Mouse (Mus musculus): Measurements from ENCODE around the gene Amd1. TPM values are rescaled to one million over a fixed set of nuclear protein-coding genes. Genes with fewer than 3 reads are reported as not detected.

Amd1 gene
- 73.2 and 85.1 TPM in 2 replicates for polyA plus RNA-seq (2016; fragmentation: Nextera tagmentation; extraction: Ambion mirVana)

GRCm38 (mm10) chr10:40302140-40302985 is at the start of gene Amd1:
Gene Amd1 (minus strand): TSS chr10:40302186.
- peak within 1 kb of the TSS; percentile 98 for H3K4me3 ChIP-seq
- H3K9me3 ChIP-seq (replicated peaks): no peaks in the 10 kb centered on the region; the same call in 1 of the 2 replicates
- no peaks in the 10 kb centered on the region for H3K27me3 ChIP-seq (ENCODE audit: low read depth, poor library complexity, severe bottlenecking)
- H3K4me1 ChIP-seq: peaks cover 38% of the 10 kb centered on the region
- DNase-seq (ENCODE audit: low spot score): peak; percentile 99
- under 1% methylated on average over 55 of the region's 55 CpGs for WGBS
- peaks cover 22% of the 10 kb centered on the region for H3K36me3 ChIP-seq
- H3K27ac ChIP-seq (replicated peaks): peak within 1 kb of the TSS; percentile 98

- H3K4me3 ChIP-seq: peak overlapping the region; percentile 85
- no peak overlapping the region for H3K27ac ChIP-seq (replicated peaks)
- no peaks in the 10 kb centered on the region for H3K9me3 ChIP-seq (replicated peaks)
- H3K36me3 ChIP-seq: no peaks in the 10 kb centered on the region
- DNase-seq (ENCODE audit: low spot score): no peak
- peaks cover 24% of the 10 kb centered on the region for H3K4me1 ChIP-seq
- 80% methylated on average over 4 of the region's 4 CpGs for WGBS
- H3K27me3 ChIP-seq (ENCODE audit: low read depth, poor library complexity, severe bottlenecking): no peaks in the 10 kb centered on the region
Measured at GRCm38 (mm10) chr10:40351156-40351555, 49.2 kb upstream of the Amd1 start.

DNA sequence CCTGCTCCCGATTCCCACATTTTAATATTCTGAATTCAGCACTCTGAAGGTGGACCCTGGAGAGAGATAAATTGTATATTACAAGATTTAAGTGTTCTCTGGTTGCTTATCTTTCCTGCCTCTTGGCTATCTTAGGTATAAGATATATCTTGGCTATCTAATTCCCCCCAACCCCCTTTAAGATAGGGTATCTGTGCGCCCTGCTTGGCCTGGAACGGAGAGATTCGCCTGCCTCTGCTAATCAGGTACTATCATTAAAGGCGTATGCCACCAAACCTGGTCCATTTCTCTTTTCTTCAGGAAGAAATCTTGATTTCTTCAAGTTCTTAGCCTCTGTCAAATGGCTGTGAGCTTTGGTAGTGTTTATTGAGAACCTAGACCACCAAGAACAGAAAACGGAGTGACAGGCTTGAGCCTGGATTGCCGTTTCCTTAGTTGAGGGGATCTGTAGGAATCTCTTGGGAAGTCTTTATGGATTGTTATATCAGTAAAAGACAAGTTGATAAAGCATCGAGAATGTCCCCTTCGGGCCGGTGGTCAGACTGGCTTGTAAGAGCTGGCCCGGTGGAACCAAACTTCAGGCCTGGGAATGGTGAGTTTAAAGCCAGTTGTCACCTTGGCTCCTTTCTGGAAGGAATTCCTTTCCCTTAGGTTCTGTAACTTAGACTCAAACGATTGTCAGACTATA is 48.4 kb upstream of the Amd1 start:
- Histone ChIP-seq H3K9me3 (replicated peaks) (no peaks in the 10 kb centered on the region), H3K4me3 (peak overlapping the region; percentile 85), H3K27me3 (ENCODE audit: low read depth, poor library complexity, severe bottlenecking) (no peaks in the 10 kb centered on the region), H3K36me3 (no peaks in the 10 kb centered on the region), H3K4me1 (peaks cover 24% of the 10 kb centered on the region), H3K27ac (replicated peaks) (peak overlapping the region; percentile 95)
- no peak for DNase-seq (ENCODE audit: low spot score)
- 55% methylated on average over 12 of the region's 12 CpGs for WGBS

DNA sequence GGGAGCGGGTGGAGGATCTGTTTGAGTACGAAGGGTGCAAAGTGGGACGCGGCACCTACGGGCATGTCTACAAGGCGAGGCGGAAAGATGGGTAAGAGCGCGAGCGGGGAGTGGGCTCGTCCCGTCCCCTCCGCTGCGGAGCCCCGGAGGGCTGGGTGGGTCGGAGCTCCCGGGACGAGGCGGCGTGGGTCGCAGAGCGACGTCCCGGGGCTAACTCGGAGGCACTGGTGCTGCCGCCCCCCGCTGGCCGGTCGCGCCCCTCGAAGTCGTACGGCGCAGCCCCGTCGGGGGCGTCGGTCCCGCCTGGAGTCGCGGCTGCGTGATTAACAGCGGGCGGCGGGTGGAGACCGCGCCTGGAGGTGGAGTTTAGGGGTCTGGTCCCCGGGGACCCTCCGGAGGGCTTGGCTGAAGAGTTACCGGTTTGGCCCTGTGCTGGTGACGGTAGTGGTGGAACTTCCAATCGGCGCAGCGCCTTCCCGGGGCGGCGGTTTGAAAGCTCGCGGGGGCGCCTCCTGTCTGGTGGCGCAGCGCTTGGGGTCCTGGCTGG is 47.7 kb upstream of the Amd1 start:
- under 1% methylated on average over 62 of the region's 62 CpGs for WGBS
- peaks cover 24% of the 10 kb centered on the region for H3K4me1 ChIP-seq
- peak; percentile 77 for DNase-seq (ENCODE audit: low spot score)
- peak overlapping the region; percentile 95 for H3K27ac ChIP-seq (replicated peaks)
- no peaks in the 10 kb centered on the region for H3K36me3 ChIP-seq
- no peaks in the 10 kb centered on the region for H3K9me3 ChIP-seq (replicated peaks)
- peak overlapping the region; percentile 85 for H3K4me3 ChIP-seq
- H3K27me3 ChIP-seq (ENCODE audit: low read depth, poor library complexity, severe bottlenecking): no peaks in the 10 kb centered on the region

GRCm38 (mm10) chr10:40348566-40349536 is 46.9 kb upstream of the Amd1 start:
- no peaks in the 10 kb centered on the region for H3K36me3 ChIP-seq
- DNase-seq (ENCODE audit: low spot score): peak; percentile 97
- no peaks in the 10 kb centered on the region for H3K27me3 ChIP-seq (ENCODE audit: low read depth, poor library complexity, severe bottlenecking)
- H3K9me3 ChIP-seq (replicated peaks): no peaks in the 10 kb centered on the region
- peak overlapping the region; percentile 85 for H3K4me3 ChIP-seq
- WGBS: under 1% methylated on average over 76 of the region's 76 CpGs
- peaks cover 24% of the 10 kb centered on the region for H3K4me1 ChIP-seq
- H3K27ac ChIP-seq (replicated peaks): peak overlapping the region; percentile 95

DNA sequence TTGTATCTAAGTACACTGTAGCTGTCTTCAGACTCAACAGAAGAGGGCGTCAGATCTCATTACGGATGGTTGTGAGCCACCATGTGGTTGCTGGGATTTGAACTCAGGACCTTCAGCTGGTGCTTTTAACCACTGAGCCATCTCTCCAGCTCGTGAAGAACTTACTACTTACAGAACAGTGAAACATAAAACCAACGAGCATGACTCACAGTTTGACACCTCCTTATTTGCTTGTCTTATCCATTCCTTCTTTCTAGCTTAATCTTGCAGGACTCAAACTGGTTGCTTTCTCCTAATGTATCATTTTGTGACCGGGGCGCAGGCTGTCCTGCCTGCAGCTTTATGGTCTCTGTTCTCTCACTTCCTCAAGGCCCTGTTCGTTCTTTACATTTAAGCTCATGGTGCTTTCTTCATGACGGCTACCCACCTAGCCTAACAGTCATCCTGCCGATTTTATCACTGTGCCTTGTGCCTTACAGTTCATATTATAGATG is 45.5 kb upstream of the Amd1 start:
- H3K4me3 ChIP-seq: peak overlapping the region; percentile 85
- H3K9me3 ChIP-seq (replicated peaks): no peaks in the 10 kb centered on the region
- H3K4me1 ChIP-seq: peaks cover 24% of the 10 kb centered on the region
- 81% methylated on average over 9 of the region's 9 CpGs for WGBS
- DNase-seq (ENCODE audit: low spot score): no peak
- no peaks in the 10 kb centered on the region for H3K36me3 ChIP-seq
- no peaks in the 10 kb centered on the region for H3K27me3 ChIP-seq (ENCODE audit: low read depth, poor library complexity, severe bottlenecking)
- H3K27ac ChIP-seq (replicated peaks): peak overlapping the region; percentile 95

DNA sequence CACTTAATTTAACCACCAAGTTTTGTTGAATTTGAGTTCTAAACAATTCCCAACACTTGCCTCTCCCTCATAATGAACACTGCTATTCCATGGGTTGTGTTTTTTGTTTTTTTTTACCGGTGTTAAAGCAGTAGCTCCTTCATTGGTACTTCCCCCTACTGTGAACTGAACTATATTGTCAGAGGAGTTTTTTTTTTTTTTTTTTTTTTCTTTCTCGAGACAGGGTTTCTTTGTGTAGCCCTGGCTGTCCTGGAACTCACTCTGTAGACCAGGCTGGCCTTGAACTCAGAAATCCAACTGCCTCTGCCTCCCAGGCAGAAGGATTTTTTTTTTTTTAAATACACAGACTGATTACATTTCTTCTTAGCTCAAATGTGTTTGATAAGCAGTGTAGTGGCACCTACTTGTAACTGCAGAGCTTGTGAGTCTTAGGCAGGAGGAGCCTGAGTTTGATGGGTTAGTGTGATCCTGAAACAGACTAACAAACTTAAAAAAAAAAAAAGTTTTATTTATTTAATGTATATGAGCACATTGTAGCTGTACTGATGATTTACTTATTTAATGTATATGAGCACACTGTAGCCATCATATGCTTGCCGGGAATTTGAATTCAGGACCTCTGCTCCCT is 44.9 kb upstream of the Amd1 start:
- peaks cover 24% of the 10 kb centered on the region for H3K4me1 ChIP-seq
- WGBS: 78% methylated on average over 3 of the region's 3 CpGs
- H3K9me3 ChIP-seq (replicated peaks): no peaks in the 10 kb centered on the region
- no peak for DNase-seq (ENCODE audit: low spot score)
- no peaks in the 10 kb centered on the region for H3K27me3 ChIP-seq (ENCODE audit: low read depth, poor library complexity, severe bottlenecking)
- H3K27ac ChIP-seq (replicated peaks): no peak overlapping the region
- no peak overlapping the region for H3K4me3 ChIP-seq
- no peaks in the 10 kb centered on the region for H3K36me3 ChIP-seq

DNA sequence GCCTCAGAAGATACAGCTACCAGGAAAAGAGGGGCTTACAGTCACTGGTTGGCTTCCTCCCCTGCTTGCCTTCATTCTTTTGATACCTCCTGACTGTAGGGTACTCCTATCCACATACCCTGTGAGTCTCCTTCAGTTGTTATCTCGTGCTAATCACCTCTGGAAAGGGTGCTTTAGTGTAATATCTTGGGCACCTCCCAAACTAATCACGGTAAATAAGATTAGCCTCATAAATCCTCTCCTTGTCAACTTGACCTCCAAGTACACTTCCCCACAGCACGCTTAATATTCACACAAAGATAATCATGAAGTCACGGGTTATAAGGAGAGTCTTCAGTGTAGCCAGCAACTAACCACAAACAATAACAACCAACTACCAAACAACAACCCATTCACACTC is 40.0 kb upstream of the Amd1 start:
- WGBS: 87% methylated on average over 4 of the region's 4 CpGs
- Histone ChIP-seq H3K36me3 (no peaks in the 10 kb centered on the region), H3K4me3 (no peak overlapping the region)

DNA sequence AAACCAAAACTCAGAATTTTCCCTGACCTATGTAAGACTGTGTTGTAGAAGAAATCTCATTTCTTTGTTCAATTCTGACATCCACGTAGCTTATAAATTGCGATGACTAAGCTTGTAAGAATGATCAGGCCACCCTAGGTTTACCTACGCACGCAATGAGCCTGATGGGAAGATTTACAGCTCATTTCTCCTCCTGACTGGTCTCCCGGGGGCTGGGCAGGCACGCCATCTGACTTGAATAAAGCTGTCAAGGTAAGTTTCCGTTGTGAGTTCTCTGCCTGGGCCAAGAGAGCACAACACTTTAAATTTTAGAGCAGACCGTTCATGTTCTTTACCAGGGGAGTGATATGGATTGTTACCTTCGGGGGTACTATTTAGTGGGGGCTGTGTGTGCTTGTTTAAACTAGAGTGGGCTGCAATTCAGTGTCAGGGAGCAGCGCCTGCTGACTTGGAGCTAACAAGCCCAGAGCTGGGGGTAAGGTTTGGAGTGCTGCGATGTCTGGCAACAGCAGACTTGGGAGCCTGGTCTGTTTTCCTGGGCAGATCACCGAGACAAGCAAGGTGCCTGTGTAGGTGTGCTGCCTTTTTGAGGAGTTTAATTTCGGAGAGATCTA is 37.5 kb upstream of the Amd1 start, which contains the start of gene Cdk19:
Cdk19 (plus strand) TSS at position 214 of the 614 bp plus-strand sequence.
- Histone ChIP-seq H3K36me3 (no peaks in the 10 kb centered on the region), H3K4me3 (no peak within 1 kb of the TSS), H3K9me3 (replicated peaks) (no peaks in the 10 kb centered on the region), H3K4me1 (peaks cover 10% of the 10 kb centered on the region), H3K27ac (replicated peaks) (no peak within 1 kb of the TSS), H3K27me3 (ENCODE audit: low read depth, poor library complexity, severe bottlenecking) (0 out of 2 replicates have a peak, but pooled peaks cover 5% of the 10 kb centered on the region)
- WGBS: 50% methylated on average over 13 of the region's 13 CpGs
- DNase-seq (ENCODE audit: low spot score): no peak

More for the DNA sequence above, 40.0 kb upstream of the Amd1 start:
- Histone ChIP-seq H3K4me1 (peaks cover 10% of the 10 kb centered on the region), H3K27me3 (ENCODE audit: low read depth, poor library complexity, severe bottlenecking) (0 out of 2 replicates have a peak, but pooled peaks cover 5% of the 10 kb centered on the region), H3K27ac (replicated peaks) (no peak overlapping the region), H3K9me3 (replicated peaks) (no peaks in the 10 kb centered on the region)
- no peak for DNase-seq (ENCODE audit: low spot score)

GRCm38 (mm10) chr10:40332864-40333263 is 30.9 kb upstream of the Amd1 start:
- 79% methylated on average over 6 of the region's 6 CpGs for WGBS

GRCm38 (mm10) chr10:40330262-40330661 is 28.3 kb upstream of the Amd1 start:
- no peak overlapping the region for H3K4me3 ChIP-seq
- H3K9me3 ChIP-seq (replicated peaks): peaks cover 4% of the 10 kb centered on the region; the same call in 1 of the 2 replicates
- no peak for DNase-seq (ENCODE audit: low spot score)
- no peaks in the 10 kb centered on the region for H3K4me1 ChIP-seq
- H3K36me3 ChIP-seq: no peaks in the 10 kb centered on the region
- no peaks in the 10 kb centered on the region for H3K27me3 ChIP-seq (ENCODE audit: low read depth, poor library complexity, severe bottlenecking)
- WGBS: 93% methylated on average over 1 of the region's 1 CpGs
- H3K27ac ChIP-seq (replicated peaks): no peak overlapping the region

More at GRCm38 (mm10) chr10:40332864-40333263, 30.9 kb upstream of the Amd1 start:
- Histone ChIP-seq H3K4me3 (no peak overlapping the region), H3K36me3 (no peaks in the 10 kb centered on the region), H3K27ac (replicated peaks) (no peak overlapping the region), H3K27me3 (ENCODE audit: low read depth, poor library complexity, severe bottlenecking) (no peaks in the 10 kb centered on the region), H3K9me3 (replicated peaks) (peaks cover 4% of the 10 kb centered on the region; the same call in 1 of the 2 replicates), H3K4me1 (no peaks in the 10 kb centered on the region)
- DNase-seq (ENCODE audit: low spot score): no peak

All from midbrain, embryonic 10.5 days (tissue).